Mouse (Mus musculus) heart, adult 2 months (tissue): ENCODE measurements around the gene Tubb3.

ENCODE experiments used
- CTCF ChIP-seq: fragments of 200-600 bp; IDR thresholded peaks from 2 replicates; pipeline ENCODE4 v1.8.1; 2022; ENCODE audit warnings: antibody characterized with exemption, mild to moderate bottlenecking, moderate library complexity
- EP300 ChIP-seq: fragments of 200-500 bp; IDR thresholded peaks from 2 replicates; pipeline ENCODE4 v1.6.1; 2011; ENCODE audit warnings: low read depth, low read length, control low read depth; ENCODE audit not compliant: insufficient read depth
- POLR2A ChIP-seq: fragments of 200-500 bp; IDR thresholded peaks from 2 replicates; pipeline ENCODE4 v1.6.1; 2011; ENCODE audit warnings: mild to moderate bottlenecking, low read depth, low read length, control low read depth; ENCODE audit not compliant: insufficient read depth

DNA sequence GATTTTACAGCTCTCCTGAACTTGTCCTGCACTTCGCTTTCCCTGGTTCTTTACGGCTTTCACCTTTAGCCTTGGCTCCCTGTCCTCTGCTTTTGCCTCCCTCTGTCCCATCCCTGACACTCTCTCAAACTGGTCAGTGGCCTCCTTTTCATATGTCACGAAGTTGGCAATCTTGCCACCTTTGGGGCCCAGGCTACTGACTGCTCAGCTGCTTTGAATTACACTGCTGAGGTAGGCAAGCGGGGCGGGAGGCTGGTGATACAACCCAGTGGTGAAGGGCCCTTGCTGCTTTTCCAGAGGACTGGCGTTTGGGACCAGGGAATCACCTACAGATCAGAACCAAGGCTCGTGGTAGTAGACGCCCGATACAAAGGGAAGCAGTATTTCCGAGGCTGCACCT, 35.5 kb upstream of the Tubb3 start:
- TF ChIP-seq CTCF, result no peak
- TF ChIP-seq POLR2A, result no peak
- no peak for TF ChIP-seq EP300
